Mouse (Mus musculus): Measurements from ENCODE around the gene Grip1.

The Grip1 gene

DNA sequence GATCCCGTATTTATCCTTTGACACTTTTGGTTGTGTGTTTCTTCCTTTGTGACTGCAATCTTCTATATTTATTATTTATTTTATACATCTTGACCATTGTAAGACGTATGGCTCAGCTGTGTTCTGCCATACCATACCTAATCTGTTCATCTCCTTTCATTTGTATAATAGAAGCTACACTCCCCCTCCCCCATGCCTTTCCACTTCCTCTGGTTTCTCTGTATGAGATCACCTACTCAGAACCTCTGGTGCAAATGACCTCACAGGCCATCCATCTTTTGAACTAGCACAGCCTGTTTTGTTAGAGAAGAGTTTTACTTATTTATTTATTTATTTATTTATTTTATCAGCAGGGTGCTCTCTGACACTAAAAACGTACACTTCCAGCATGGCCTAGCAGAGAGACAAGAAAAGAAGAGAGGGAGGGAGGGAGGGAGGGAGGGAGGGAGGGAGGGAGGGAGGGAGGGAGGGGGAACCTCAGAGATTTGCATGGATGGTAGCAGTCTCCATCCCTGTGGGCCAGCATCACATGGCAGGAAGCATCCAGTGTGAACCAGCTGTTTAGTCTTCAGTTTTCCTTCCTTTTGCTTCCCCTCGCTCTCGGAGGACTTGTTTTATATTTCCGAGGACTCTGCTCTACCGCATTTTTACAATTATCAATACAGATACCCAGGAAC lies 207.2 kb downstream of the Grip1 start:
- DNase-seq (ENCODE audit: low spot score), result no peak

DNA sequence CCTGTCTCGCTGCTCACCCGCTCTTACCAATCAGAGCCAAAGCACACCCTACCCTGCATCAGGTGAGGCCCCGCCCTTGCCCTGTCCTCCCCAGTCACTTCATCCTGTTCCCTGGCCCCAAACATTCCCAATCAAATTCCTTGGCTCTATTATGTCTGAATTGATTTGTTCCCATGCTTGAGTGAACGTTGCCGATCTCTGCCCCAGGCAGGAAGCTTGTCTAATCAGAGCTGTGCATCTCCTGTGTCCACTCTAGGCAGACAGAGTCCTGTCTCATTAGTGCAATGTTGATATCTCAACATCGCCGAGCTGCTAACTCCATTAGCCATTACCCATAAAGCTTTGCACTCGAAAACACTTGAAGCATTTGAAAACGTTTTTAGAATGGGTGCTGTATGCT lies 210.0 kb downstream of the Grip1 start:
- DNase-seq (ENCODE audit: low spot score), result no peak

DNA sequence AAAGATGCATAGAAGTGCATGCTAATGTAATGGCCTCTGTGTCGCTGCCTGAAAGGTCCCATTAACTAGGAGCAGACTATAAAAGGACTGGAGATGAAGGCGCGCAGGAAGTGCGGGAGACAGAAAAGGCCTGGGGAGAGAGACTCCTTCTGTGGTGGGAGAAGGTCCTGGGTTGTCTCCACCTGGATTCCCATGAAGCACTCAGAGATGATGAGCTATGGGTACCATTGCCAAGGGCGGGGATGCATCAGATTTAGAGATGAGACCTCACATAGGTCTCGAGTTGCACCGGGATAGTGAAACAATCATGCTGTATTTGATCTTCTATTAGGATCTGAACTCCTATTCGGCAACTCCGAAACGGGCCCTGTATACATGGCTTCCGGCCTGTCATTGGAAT lies 212.8 kb downstream of the Grip1 start:
- no peak for DNase-seq (ENCODE audit: low spot score)

DNA sequence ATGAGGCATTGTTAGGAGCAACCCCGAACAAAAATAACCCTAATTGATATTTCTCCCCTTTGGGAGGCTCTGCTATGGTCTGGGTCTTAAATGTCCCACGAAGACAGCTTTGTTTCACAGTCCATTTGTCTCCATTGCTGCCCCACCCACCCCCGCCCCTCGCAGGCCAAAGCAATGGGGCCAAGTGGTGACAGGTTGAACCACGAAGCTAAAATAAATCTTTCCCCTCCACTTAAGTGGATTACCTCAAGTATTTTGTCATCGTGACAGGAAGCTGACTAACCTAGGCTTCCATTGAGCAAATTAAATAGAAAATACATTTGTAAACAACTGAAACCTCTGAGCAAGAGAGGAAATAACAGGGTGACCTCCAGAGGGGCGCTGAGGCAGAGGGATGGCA lies 216.8 kb downstream of the Grip1 start:
- DNase-seq (ENCODE audit: low spot score), result no peak

DNA sequence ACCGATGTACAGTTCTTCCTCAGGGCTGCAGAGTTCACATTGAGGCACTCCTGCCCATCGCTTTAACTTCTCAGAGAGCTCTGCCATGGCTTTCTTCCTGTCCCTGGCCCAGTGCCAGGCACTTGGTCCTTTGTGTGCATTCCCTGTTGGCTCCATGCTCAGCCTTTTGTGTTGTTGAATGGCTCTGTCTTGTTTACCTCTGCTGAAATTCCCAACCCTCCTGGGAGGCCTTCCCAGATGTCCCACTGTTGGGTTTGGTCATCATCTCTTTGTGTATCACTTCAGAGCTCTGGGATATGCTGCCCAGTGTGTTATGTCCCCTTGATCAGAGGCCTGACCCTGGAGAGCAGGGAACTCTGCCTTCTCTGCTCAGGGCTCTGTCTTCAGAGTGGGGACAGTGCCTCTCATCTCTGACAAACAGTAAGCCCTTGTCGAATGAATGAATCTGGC lies 230.8 kb downstream of the Grip1 start:
- DNase-seq (ENCODE audit: low spot score), result no peak

DNA sequence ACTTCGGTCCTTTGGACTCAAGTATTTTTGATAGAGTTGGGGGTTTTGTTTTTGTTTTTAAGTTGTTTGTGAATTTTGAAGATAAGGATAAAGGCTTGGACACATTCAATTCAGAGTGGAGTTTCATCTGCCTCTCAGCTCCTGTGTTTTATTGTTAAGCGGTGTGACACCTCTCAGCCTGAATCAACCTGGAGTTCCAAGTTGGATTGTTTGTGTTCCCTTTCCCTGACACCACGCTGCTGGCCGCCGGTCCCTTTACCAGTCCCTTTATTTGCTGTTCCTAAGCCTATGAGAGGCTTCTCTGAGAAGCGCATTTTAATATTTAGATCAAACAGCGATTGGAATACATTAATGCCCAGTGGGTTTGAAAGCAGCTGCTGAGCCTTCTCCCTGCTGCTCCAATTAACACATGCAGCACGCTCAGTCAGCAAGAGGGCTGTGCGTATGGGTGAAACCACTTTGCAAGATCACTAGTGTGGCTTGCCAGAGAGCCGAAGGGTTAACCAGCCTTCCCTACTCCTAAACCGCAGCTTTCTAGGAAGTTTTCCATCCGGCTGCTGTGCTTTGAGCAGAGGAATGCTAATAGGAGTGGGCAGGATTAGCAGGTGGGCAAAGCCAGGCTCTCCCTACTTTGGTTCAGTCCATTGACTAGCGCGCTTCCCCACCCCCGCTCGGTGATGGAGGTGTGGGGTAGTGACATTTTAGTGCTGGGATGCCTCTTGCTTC lies 237.9 kb downstream of the Grip1 start:
- DNase-seq (ENCODE audit: low spot score), result no peak

DNA sequence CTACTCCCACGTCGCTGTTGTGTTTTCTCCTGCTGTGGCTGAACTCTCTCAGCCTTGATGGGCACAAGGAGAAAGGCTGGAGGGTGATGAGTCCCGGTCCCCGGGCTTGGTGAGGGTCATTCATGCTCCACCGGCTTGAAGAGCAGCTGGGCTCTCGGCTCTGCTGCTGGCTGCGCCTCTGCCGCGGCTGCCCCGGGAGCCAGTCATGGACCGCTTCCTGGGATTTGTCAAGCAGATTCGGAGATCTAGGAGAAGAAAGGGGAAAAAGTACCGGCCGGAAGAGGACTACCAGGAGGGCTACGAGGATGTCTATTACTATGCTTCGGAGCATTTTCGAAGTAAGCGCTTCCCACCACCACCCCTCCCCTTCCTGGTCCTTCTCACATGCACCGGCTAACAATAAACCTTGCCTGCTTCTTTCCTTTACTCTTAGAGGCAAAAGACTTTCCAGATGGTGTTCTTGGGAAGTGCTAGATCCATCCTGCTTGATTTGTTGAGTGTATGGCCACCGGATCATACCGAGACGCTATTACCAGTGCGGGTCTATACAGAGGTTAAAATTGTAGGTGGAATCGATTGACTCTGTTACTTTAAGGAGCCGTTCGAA lies 238.8 kb downstream of the Grip1 start:
- no peak for DNase-seq (ENCODE audit: low spot score)

DNA sequence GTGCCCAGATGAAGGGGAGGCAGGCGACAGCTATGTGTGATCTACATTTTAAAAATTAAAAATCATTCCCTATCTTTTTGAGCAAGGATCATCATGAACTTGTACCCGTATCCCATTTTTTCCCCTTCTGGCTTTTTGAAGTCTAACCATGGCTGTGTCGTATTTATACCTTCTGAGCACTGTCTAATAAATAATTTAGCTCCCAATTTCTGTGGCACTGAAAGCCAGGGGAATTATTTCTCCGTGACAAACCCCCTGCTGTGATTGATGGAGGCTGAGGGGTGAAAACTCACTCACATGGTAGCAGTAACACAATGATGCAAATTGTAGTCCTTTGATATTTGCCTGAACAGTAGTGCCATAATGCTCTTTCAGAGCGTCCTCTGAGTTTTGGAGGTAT lies 239.8 kb downstream of the Grip1 start:
- DNase-seq (ENCODE audit: low spot score), result no peak

DNA sequence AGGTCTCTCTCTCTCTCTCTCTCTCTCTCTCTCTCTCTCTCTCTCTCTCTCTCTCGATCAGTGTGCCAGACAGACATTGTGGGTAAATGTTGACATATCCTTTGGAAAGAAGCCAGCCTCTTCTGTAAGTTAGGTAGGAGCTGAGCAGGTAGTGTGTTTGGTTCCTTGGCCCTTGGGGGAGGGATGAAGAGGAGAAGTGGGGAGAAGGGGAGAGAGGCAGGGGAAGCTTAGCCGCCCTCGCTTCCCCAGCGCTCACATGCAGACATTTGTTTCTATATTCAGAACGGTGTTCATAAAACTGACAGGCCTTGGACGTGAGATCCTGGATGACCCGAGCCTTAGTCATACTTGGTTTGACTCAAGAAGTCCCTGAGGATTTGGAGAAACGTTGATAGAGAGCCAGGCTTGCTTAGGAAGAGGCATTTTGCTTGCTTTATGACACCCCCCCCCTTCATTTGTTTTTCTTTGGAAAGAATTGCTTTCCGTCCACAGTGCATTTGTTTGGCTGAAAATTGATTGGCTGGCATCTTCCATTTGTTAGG lies 243.7 kb downstream of the Grip1 start:
- no peak for DNase-seq (ENCODE audit: low spot score)

DNA sequence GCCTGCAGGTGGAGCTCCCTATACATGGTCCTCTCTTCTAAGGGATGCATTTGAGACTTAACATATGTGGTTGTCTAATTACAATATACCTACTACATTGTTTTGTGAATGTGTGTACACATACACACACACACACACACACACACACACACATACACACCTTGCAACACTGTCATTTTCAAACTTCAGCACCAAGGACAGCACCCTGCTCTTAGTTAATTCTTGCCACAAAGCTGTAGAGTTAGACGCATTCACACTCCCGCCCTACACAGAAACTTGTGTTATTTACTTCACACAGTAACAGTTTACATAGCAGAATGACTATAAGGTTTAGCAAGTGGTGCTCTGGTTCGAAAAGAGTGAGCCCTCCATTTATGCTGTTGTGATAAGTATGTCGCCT lies 251.7 kb downstream of the Grip1 start:
- peak; percentile 17 for DNase-seq (ENCODE audit: low spot score)

DNA sequence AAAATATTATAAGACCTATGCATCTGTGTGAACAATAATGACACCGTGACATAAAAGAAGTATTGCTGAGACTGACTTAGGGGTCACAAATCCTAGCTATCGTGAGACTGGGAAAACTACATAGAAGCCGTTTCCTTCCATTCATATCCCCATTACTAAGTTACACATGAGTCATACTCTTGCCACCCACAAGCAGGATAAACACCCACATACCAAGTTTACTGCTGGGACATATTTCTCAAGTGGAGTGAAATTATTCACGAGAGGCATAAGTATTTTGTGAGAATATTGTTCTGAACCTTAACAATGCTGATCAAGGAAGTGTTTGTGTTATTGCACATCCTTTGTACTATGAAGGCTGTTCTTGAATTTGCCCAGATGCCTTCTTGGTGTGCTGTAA lies 252.7 kb downstream of the Grip1 start:
- DNase-seq (ENCODE audit: low spot score), result no peak

DNA sequence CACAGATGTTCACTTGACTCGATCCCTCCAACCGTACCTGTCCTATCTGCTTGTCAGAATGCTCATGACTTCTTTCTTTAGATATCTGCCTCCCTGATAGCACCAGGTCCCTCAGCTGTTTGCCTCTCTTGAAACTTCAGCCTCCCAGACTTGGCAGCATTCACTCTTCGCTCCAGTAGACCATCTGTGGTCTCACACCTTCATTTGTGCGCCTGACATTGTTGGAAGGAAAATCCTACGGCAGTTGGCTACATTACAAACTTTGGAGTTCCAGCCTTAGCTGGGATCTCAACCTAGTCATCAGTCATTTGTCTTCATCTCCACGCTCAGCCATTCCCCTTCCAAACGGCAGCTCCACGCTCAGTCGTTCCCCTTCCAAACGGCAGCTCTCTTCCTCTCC lies 253.4 kb downstream of the Grip1 start:
- DNase-seq (ENCODE audit: low spot score), result no peak

DNA sequence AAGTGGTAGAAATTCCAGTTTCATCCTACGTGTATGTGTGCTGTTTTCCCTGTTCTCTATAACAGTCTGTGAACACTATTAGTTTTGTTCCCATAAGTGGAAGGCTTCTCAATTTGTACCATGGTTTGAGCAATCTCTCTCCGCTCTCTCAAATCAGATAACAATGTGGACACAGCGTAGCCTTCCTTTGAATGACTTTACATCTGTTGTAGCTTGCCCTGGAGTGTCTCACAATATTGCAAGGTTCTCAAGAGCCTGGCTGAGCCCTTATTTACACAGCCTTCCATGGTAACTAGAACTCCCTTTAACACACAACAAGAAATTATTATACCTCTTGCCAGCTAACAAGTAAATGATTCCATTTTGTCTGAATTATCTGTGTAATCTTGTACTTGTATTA lies 268.3 kb downstream of the Grip1 start:
- DNase-seq (ENCODE audit: low spot score), result no peak

DNA sequence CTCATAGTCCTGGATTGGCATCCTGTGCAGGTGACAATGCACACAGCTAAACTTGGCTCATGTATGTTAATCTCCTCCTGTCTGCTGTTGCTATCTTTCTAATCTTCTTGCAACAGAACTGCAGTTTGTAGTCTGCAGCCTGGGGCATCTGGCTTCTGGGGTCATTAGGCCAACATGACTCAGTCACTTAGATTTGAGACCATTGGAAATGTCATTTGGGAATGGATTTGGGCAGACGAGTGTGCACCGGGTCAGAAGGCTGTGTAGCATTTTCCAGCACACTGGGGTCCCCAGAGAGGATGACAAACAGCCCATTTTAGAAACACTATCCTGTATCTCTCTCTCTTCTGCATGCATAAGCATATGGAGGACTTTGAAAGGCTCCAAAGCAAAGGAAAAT lies 268.8 kb downstream of the Grip1 start:
- no peak for DNase-seq (ENCODE audit: low spot score)

DNA sequence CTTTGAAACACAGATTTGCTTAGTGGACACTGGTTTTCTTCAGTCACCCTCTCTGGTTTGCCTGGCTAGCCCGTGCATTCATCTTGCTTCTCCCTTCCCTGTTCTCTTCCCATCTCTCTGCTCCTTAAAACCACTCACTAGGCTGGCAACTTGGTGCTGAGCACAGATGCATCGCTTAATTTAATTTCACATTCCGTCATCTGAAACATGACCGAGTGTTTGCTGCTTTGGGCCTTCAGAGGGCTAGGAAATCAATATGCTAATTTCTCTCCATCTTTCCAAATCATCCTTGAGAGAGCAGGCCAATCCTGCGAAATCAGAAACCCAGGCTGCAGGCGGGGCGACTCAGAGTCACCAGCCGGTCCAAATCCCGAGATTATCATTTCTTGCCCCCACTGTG lies 270.0 kb downstream of the Grip1 start:
- no peak for DNase-seq (ENCODE audit: low spot score)

DNA sequence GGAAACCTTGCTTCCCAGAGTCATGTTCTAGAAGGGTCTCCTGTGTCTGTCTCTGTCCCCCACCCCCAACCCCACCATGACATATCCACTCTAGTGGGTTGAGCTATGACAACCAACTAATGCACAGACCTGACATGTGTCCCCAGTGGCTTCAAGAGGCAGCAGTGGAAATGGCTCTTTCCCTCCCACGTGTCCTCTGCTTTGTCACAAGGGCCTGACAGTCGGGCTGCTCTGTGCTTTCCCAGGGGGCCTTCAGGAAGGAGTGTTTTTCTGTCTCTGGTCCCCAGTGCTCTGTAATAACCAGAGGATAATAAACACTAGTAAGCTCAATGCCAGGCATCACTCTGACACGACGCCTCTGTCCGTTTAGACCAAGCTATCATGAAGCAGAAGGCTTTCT lies 271.7 kb downstream of the Grip1 start:
- DNase-seq (ENCODE audit: low spot score), result no peak

DNA sequence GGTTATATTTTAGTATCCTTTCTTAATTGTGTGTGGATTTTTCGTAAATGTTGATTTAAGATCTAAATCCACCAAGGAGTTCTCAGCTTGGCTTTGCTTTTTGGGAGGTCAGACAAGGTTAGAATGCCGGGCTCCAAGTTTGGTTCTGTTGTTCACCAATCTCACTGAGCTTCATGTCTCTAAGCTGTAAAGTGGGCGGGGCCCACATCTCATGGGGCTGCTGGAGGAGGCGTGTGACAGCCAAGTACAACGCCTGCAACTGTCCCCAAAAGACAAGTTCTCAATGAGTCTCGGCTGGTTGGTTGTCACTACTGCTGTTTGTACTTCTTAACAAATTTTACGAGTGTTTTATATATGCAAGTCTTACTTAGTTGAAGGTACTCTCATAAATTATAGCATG lies 272.3 kb downstream of the Grip1 start:
- no peak for DNase-seq (ENCODE audit: low spot score)

DNA sequence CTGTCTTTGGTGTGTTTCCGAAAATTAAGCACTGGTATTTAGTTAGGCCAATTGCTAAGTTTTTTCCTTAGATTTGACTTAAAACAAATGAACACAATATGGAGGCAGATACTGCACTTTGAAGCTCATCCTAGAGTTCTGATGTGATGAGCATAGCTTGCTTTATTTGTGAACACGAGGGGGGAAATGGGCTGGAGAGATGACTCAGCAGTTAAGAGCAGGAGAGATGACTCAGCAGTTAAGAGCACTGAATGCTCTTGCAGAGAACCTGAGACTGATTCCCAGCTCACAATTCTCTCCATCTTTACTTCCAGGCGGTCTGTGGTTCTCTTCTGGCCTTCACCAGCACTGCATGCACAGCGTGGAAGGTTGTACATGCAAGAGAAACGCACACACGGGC lies 273.3 kb downstream of the Grip1 start:
- no peak for DNase-seq (ENCODE audit: low spot score)

DNA sequence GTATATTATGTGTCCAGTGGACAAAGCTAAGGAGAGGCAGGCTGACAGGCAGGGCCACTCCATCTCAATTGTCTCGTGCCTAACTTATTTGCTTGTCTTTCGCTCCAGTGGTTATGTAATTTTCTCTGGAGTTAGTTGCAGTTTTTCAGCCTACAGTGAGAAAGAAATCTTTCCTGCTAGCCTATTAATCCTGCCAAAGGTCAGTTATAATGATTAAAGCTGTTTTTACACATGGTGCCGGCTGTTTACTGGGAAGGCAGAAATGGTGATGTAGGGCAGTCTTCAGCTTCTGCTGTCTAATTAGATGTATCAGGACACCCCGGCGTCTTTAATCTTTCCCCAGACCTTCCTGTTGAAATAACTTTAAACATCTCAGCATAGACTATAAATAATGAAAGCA lies 276.6 kb downstream of the Grip1 start:
- DNase-seq (ENCODE audit: low spot score), result no peak

DNA sequence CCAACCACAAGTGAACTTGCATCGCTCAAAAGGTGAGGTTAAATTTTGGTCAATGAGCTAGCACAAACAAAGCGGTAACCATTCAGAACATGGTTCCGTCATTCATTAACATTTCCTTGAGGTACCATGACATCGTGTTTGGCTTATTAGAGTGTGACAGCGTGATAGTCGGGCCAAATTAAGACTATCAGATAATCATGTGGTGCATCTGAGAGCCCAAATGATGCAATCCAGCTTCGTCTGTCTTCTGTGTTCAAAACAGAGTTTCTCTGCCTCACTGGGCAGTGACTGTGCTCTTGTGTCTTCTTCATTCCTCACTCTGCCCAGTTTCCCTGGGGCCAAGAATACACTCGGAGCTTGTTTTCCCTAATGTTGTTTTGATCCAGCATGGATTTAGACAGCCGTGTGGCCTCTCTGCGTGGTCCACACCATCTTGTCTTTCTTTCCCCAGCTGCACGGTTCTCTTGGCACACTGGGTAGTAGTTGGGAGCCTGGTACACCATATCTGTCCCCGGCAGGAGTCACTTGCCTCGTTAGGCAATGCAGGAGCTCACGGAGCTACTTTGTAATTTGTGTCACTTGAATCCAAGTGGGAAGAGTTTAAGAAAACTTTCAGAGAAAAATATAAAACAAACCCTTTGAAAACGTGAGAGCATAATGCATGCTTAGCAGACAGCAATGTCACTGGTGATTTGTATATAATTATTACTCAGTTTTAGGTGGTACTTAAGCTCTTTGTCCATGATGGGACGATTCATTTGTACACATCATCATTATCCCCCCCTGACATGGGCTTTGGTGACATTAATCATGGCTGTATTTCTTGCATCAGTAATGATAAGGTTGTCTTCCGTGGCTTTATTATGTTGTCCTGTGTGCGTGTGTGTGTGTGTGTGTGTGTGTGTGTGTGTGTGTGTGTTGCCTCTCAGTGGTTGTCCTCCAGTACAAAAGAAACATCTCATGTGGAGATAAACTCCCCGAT lies 281.7 kb downstream of the Grip1 start:
- no peak for DNase-seq (ENCODE audit: low spot score)

DNA sequence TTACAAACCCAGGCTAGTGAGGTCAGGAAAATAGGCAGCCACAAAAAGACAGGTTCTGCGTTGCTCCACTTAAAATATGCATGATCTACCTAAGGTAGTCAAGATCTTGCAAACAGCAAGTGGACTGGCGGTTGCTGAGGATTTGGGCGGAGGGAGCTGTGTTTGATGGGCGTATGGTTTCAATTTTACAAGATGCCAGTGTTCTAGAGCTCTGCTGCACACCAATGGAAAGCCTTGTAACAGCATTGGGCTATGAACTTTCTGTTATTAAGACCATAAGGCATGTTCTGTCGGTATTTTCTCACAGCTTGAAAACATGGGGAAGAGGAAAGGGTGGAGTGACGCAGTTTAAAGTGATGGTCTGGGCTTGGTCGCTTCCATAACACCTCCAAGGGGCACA lies 285.8 kb downstream of the Grip1 start:
- no peak for DNase-seq (ENCODE audit: low spot score)

DNA sequence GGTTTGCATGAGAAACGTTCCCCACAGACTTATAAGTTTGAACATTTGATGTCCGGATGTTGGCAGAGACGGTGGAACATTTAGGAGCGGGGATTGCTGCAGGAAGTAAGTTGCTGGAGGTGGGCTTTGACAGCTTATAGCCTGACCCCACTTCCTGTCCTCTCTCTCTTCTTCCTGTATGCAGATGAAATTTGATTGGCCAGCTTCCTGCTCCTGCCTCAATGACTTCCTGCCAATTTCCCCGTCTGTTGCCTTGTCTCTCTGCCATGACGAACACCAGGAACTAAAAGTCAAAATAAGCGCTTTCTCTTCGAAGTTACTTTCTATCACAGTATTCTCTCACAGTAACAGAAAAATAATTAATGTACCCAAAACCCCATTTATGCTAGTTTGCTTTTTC lies 289.1 kb downstream of the Grip1 start:
- DNase-seq (ENCODE audit: low spot score), result no peak
